Mouse (Mus musculus) urinary bladder, adult 2 months (tissue): ENCODE measurements around the gene Pgbd5. TPM values are rescaled to one million over a fixed set of nuclear protein-coding genes. Genes with fewer than 3 reads are reported as not detected.
"Not testable (repeated sequence)": the region's sequence is repeated elsewhere in the genome, so short reads cannot be mapped to it uniquely, and the experiment has no call there.

Experiments
- DNase-seq: peaks from one replicate; pipeline ENCODE4 v3.0.0; 2022; ENCODE audit warnings: low spot score
- polyA plus RNA-seq: library from polyadenylated mRNA; depleted of rRNA; stranded (reverse); fragments of >200 nt; gene quantifications from 2 replicates; pipeline ENCODE4 v1.2.3, GENCODE M21; 2012

Gene Pgbd5
- polyA plus RNA-seq, 1 experiment: 10.7 TPM

- DNase-seq: no peak
Measured at GRCm38 (mm10) chr8:124430881-124431280, 8.6 kb downstream of the Pgbd5 start.

- no peak for DNase-seq
Measured at GRCm38 (mm10) chr8:124429417-124429816, 10.0 kb downstream of the Pgbd5 start.

DNA sequence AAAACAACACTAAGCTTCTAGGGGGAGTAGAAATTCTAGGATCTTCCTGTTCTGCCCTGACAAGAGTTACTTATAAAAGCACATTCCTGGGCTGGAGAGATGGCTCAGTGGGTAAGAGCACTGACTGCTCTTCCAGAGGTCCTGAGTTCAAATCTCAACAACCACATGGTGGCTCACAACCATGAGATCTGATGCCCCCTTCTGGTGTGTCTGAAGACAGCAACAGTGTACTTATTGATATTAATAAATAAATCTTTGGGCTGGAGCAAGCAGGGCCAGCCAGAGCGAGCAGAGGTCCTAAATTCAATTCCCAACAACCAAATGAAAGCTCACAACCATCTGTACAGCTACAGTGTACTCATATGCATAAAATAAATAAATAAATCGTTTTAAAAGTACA is 10.7 kb downstream of the Pgbd5 start:
- DNase-seq: not testable (repeated sequence)

- DNase-seq: no peak
Measured at GRCm38 (mm10) chr8:124421413-124421812, 18.0 kb downstream of the Pgbd5 start.

GRCm38 (mm10) chr8:124418927-124419326 is 20.5 kb downstream of the Pgbd5 start:
- no peak for DNase-seq

GRCm38 (mm10) chr8:124418185-124418584 is 21.3 kb downstream of the Pgbd5 start:
- no peak for DNase-seq

- DNase-seq: no peak
Measured at GRCm38 (mm10) chr8:124416646-124417045, 22.8 kb downstream of the Pgbd5 start.

- no peak for DNase-seq
Measured at GRCm38 (mm10) chr8:124415789-124416188, 23.7 kb downstream of the Pgbd5 start.

- no peak for DNase-seq
Measured at GRCm38 (mm10) chr8:124415002-124415401, 24.5 kb downstream of the Pgbd5 start.

DNA sequence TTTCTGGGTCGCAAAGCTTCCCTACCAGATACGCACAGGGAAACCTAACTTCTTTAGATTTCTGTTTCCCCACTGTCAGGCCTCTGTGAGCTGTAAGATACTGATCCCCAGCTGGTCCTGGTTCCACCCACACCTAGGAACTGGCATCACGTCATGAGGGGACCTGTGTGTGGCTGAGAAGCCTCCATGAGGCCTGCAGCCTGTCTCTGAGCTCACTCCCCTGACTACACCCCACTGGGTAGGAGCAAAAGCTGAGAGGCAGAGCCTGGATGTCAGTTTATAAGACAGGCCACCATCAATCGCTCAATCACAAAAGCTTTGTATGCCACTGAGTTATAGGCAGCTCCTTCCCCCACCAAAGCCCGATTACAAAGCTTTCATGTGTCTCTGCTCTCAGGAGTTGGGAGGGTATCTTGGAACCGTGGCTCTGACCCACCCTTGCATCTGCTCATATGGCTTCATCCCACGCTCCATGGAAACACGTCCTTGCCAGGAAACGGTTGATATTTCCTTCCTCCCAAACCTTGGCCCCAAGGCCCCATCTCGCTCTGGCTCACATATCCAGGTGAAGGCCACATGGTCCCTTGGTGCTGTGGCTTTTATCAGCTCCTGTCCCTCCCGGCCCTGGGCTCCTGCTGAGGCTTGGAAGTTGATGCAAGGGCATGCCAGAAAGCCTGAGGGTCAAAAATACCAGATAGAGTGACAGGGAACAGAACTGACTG is 26.1 kb downstream of the Pgbd5 start:
- no peak for DNase-seq

DNA sequence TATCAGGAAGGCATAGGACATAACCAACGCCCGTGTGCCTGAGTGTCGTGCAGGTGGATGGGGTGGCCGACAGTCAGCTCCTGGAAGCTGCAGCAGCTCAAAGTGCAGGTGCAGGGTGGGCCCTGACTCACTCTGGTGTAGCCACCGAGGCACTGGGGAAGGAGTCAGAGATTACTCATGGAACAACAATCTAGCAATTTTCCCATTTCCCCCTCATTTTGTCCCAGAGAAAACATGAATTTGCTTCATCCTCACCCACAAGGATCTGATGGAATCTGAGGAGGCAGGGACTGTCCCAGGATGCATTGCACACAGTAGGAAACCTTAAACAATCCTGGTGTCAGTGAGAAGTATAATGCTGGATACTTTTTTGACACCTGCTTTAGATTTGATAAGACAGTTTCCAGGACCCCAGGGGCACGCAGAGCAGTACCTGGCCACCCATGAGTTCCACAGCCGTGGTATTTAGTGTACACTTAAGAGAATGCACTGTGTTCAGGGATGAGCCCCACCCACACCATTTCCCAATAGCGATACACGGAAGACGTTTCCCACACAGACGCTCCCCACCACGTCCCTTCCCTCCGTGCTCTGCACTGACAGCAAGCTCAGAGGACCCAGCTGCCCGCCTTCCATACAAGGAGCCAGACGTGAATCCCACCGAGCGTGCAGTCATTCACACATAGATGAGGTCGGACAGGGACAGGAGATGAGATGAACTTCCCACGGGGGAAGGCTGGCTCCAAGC is 26.8 kb downstream of the Pgbd5 start:
- no peak for DNase-seq

- DNase-seq: no peak
Measured at GRCm38 (mm10) chr8:124404471-124405260, 34.8 kb downstream of the Pgbd5 start.

DNA sequence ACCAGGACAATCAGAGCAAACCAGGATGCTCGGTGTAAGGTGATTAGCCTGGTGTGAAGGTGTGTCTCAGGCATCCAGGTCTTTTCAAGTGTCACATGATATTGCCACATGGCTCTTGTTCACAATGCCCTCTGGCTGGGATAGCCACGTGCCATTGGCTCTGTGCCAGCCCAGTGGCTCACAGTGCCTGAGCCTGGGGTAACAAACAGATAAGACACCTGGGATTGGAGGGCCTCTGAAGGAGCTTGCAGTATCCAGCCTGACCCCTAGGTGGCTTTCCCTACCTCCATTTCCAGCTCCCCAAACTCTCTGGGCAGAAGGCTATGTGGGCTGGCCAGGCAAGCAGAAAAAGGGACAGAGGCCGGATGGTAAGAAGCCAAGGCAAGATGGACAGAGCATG is 35.6 kb downstream of the Pgbd5 start:
- DNase-seq: no peak

DNA sequence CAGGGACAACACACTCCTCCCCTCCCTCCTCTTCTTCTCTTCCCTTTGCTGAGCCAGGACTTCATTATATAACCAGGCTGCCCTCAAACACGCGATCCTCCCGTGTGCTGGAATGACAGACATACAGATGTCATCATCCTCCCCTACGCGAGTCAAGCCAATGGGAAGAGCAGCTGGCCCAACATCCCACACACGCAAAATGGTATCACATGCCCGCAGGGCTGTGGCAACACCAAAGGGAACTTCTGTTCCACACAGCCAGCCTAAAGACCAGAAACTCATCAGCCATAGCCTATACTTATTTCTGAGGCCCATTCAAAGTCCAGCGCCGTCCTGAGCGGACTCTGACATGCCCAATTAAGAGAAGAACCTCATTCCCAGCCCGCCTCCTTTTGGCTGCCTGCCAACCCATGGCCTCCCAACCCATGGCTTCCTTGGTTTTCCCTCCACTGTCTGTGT is 40.0 kb downstream of the Pgbd5 start:
- no peak for DNase-seq

- no peak for DNase-seq
Measured at GRCm38 (mm10) chr8:124398843-124399402, 40.5 kb downstream of the Pgbd5 start.

DNA sequence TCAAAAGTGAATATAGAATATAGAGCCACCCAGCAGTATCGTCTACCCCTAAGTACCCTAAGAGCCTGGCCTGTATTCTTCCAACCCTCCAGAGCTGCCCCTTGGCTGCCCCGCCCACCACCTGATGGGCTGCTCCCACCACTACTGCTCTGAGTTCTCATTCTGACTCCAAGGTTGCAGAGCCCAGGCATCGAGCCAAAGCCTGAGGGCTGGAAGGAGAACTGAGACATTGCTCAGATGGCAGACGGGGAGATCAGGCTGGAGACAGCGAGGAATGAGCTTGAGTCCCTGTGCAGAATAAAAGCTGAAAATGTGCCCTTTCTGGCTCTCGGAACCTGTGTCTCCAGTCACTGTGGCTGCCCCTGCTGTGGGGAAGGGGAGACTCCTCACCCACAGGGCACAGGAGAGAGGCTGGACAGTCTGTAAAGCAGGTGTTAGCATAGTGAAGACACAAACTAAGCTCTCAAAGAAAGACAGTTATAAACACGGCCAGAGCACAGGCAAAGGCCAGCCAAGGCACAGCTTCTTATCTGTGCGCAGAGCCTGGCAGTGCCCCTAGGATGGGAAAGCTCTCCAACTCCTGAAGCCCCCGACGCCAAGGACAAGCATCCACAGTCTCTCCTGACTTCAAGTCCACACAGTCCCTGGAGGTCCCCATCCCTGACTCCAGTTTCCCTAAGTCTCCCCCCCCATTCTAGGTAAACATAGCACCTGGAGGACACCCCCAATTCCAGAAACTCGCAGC is 42.0 kb downstream of the Pgbd5 start:
- no peak for DNase-seq

GRCm38 (mm10) chr8:124396531-124396930 is 42.9 kb downstream of the Pgbd5 start:
- DNase-seq: no peak

DNA sequence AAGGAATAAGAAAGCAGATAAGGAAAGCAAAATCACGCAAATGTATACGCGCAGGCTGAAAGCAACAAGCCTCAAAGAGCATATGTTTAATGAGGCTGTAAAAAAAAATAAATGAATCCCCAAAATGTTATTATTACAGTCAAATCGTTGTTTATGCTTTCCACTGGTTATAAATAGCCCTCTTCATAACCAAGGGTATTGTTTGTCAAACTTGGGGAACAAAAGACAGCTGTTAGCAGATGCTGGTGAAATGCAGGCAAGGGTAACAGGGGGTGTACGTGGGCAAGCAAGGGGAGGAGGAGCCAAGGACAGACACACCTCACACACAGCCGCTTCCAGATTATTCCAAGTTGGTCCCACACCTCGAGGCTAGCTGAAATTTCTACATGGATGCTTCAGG is 44.1 kb downstream of the Pgbd5 start:
- DNase-seq: no peak

GRCm38 (mm10) chr8:124394951-124395350 is 44.5 kb downstream of the Pgbd5 start:
- no peak for DNase-seq

- DNase-seq: no peak
Measured at GRCm38 (mm10) chr8:124393927-124394326, 45.5 kb downstream of the Pgbd5 start.

DNA sequence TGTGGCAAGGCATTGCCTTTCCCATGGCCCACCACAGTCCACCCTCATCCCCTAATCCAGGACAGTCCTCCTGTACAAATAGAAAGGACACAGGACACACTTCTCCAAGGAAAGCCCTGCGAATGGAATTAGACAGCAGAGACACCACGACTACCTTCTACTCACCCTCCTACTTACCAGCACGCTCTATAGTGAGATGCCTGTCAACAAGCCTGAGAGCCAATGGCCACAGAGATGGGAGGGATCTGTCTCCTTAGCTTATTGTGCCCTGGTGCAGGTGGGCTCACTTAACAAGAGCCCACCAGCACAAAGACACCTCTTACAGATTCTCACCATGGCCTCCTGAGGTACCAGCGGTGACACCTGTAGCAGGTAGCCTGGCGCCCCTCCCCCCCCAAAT is 46.4 kb downstream of the Pgbd5 start:
- no peak for DNase-seq
